Mouse (Mus musculus) skeletal muscle tissue, adult 2 months (tissue): ENCODE data around the gene Hist1h2an.
A peak's percentile ranks its signal among the peaks of the same experiment; 100 is the strongest.
"Not testable (repeated sequence)": the region's sequence is repeated elsewhere in the genome, so short reads cannot be mapped to it uniquely, and the experiment has no call there.

ENCODE experiments used
- DNase-seq: peaks from one replicate; pipeline ENCODE4 v3.0.0-alpha.2; 2012; ENCODE audit warnings: low read depth, low spot score

The Hist1h2an gene

GRCm38 (mm10) chr13:21783734-21784161 is 3.3 kb downstream of the Hist1h2an start:
- no peak for DNase-seq

GRCm38 (mm10) chr13:21783255-21783617 is 3.8 kb downstream of the Hist1h2an start, which contains the start of gene Hist1h3i:
Gene Hist1h3i, minus strand, starts transcription at chr13:21783370.
- peak; percentile 85 for DNase-seq

GRCm38 (mm10) chr13:21782361-21783254 is 4.4 kb downstream of the Hist1h2an start:
- not testable (repeated sequence) for DNase-seq

- DNase-seq, result no peak
These were observed 5.4 kb downstream of the Hist1h2an start for GRCm38 (mm10) chr13:21781639-21782038.

GRCm38 (mm10) chr13:21781021-21781555 is 5.9 kb downstream of the Hist1h2an start:
- DNase-seq, result no peak

- DNase-seq, result peak; percentile 54
These were observed 7.0 kb downstream of the Hist1h2an start, which contains the start of gene Hist1h1b for GRCm38 (mm10) chr13:21779767-21780731. Gene Hist1h1b, minus strand, starts transcription at chr13:21780625.

- DNase-seq, result peak; percentile 87
These were observed 7.9 kb downstream of the Hist1h2an start for GRCm38 (mm10) chr13:21778814-21779766.

GRCm38 (mm10) chr13:21755707-21756106 is 31.3 kb downstream of the Hist1h2an start:
- DNase-seq, result no peak

GRCm38 (mm10) chr13:21754294-21755001 is 32.6 kb downstream of the Hist1h2an start:
- DNase-seq, result not testable (repeated sequence)

- peak; percentile 90 for DNase-seq
These were observed 33.3 kb downstream of the Hist1h2an start, which contains the start of the genes Hist1h2ak and Hist1h2bn for GRCm38 (mm10) chr13:21753524-21754285. Gene Hist1h2ak, minus strand, starts transcription at chr13:21753827. Gene Hist1h2bn, plus strand, starts transcription at chr13:21754123.

GRCm38 (mm10) chr13:21753051-21753523 is 33.9 kb downstream of the Hist1h2an start:
- DNase-seq, result no peak

GRCm38 (mm10) chr13:21752356-21752755 is 34.7 kb downstream of the Hist1h2an start:
- no peak for DNase-seq

GRCm38 (mm10) chr13:21751827-21752226 is 35.2 kb downstream of the Hist1h2an start:
- no peak for DNase-seq

GRCm38 (mm10) chr13:21751417-21751816 is 35.6 kb downstream of the Hist1h2an start:
- no peak for DNase-seq

GRCm38 (mm10) chr13:21750159-21751017 is 36.6 kb downstream of the Hist1h2an start, which contains the start of gene Hist1h4k:
Gene Hist1h4k, minus strand, starts transcription at chr13:21750505.
- DNase-seq, result peak; percentile 68

- no peak for DNase-seq
These were observed 37.4 kb downstream of the Hist1h2an start for GRCm38 (mm10) chr13:21749387-21750158.

GRCm38 (mm10) chr13:21745006-21745405 is 42.0 kb downstream of the Hist1h2an start:
- DNase-seq, result no peak
